Mouse (Mus musculus): Measurements from ENCODE around the gene Clic3. TPM values are rescaled to one million over a fixed set of nuclear protein-coding genes. Genes with fewer than 3 reads are reported as not detected.

Gene Clic3
- total and polyA plus RNA-seq, 3 experiments, result 0.30 to 0.71 TPM; not detected in 1

DNA sequence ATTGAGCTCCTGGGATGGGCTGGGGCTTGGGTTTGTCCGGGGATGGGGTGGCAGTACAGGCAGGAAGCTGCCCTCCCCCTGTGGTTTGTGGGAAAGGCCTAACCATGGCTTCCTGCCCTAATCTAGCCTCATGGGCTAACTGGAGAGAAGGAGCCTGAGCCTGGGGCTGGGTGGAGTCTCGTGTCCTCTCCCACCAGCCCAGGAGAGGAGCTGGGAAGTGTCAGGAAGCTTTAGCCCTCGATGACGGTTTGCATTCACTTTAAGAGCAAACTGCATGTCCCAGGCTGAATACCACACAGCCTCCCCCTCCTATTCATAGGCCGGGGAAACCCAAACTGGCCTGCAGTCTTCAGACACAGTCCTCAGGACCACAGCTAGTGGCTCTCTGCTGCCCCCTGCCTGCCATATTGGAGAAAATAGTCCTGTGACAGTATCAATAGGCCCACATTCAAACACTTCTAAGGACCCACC, 29.9 kb upstream of the Clic3 start:
- in situ Hi-C loops (cut with MboI; ENCODE audit: low pct_ligation_motif_present, low pct_unique_long_range_greater_than_20kb, low sequenced_read_pairs), result loop anchor here (10.0 kb wide), 1 partner anchor 128 kb away; the partner anchor contains the start of gene Edf1
- peak; percentile 97 for DNase-seq (ENCODE audit: extremely low read depth)
- peak overlapping the region; percentile 47 for H3K9ac ChIP-seq (ENCODE audit: insufficient read depth, low read depth)
- peaks cover 37 to 77% of the 10 kb centered on the region in 2 experiments for H3K4me1 ChIP-seq (ENCODE audit: control insufficient read depth in 1 of 2, insufficient read depth in 2 of 2)
- H3K9me3 ChIP-seq (replicated peaks; ENCODE audit: low read length), result peaks cover 3% of the 10 kb centered on the region
- no peak overlapping the region for H3K4me3 ChIP-seq (replicated peaks in 1 of 3; ENCODE audit: low read depth in 2 of 3, low read length in 2 of 3, poor library complexity in 1 of 3)
- H3K4me2 ChIP-seq (ENCODE audit: insufficient read depth, low read depth, poor library complexity, severe bottlenecking), result peak overlapping the region; percentile 22
- H3K27ac ChIP-seq (ENCODE audit: insufficient read depth, low read depth), result peak overlapping the region; percentile 76
- dilution Hi-C loops (cut with MboI; ENCODE audit: extremely low pct_ligation_motif_present, extremely low pct_unique_long_range_greater_than_20kb, low sequenced_read_pairs), result no loop called here
- no peaks in the 10 kb centered on the region for H3K79me2 ChIP-seq (replicated peaks; ENCODE audit: control insufficient read depth, extremely low read depth, insufficient read depth, poor library complexity, severe bottlenecking)
- no peaks in the 10 kb centered on the region for H3K27me3 ChIP-seq (replicated peaks)
- peaks cover 0 to 15% of the 10 kb centered on the region in 2 experiments for H3K36me3 ChIP-seq (replicated peaks in 1 of 2; ENCODE audit: control insufficient read depth in 1 of 2, insufficient read depth in 1 of 2, low read length in 1 of 2)
- TF ChIP-seq USF1 (IDR thresholded peaks at IDR 0.05; ENCODE audit: low read depth, low read length), result no peak
- peak; percentile 86 to 93 for TF ChIP-seq CTCF (conservative IDR thresholded peaks at IDR 0.05 in 1 of 2, IDR thresholded peaks at IDR 0.05 in 1 of 2; ENCODE audit: low read depth in 2 of 2, low read length in 2 of 2)
- 0 out of 2 replicates have a peak, but pooled peaks have one; percentile 41 for TF ChIP-seq MYC (IDR thresholded peaks at IDR 0.05; ENCODE audit: low read depth, low read length)
- TF ChIP-seq ZKSCAN1 (IDR thresholded peaks at IDR 0.05; ENCODE audit: borderline replicate concordance, low read depth, low read length), result no peak
- no peak for TF ChIP-seq JUN (IDR thresholded peaks at IDR 0.05; ENCODE audit: insufficient read depth, low read depth, low read length)
- TF ChIP-seq ELF1 (IDR thresholded peaks at IDR 0.05; ENCODE audit: low read depth, low read length), result peak; percentile 15; the same call in 1 of the 2 replicates
- no peak; the same call in 1 of the 2 replicates for TF ChIP-seq MXI1 (IDR thresholded peaks at IDR 0.05; ENCODE audit: low read depth, low read length)
- TF ChIP-seq SMC3 (IDR thresholded peaks at IDR 0.05; ENCODE audit: low read depth, low read length), result peak; percentile 66
- peak; percentile 25; the same call in 1 of the 2 replicates for TF ChIP-seq ETS1 (conservative IDR thresholded peaks at IDR 0.05; ENCODE audit: low read depth, low read length)
- TF ChIP-seq CHD2 (IDR thresholded peaks at IDR 0.05; ENCODE audit: low read length), result no peak
- peak; percentile 50 for TF ChIP-seq HCFC1 (IDR thresholded peaks at IDR 0.05; ENCODE audit: low read depth, low read length)
- TF ChIP-seq TCF12 (IDR thresholded peaks at IDR 0.05; ENCODE audit: low read depth, low read length), result peak; percentile 62
- no peak for TF ChIP-seq UBTF (IDR thresholded peaks at IDR 0.05; ENCODE audit: low read depth, low read length)
- no peak for TF ChIP-seq JUND (conservative IDR thresholded peaks at IDR 0.05; ENCODE audit: low read depth, low read length)
- no peak for TF ChIP-seq ZC3H11A (IDR thresholded peaks at IDR 0.05; ENCODE audit: low read depth, low read length)
- no peak for TF ChIP-seq E2F4 (IDR thresholded peaks at IDR 0.05; ENCODE audit: insufficient replicate concordance, low read depth, low read length)
- TF ChIP-seq EP300 (IDR thresholded peaks at IDR 0.05; ENCODE audit: low read length), result no peak
- 0 out of 2 replicates have a peak, but pooled peaks have one; percentile 44 for TF ChIP-seq BHLHE40 (IDR thresholded peaks at IDR 0.05; ENCODE audit: low read depth, low read length)
- TF ChIP-seq POLR2A (IDR thresholded peaks at IDR 0.05; ENCODE audit: low read depth, low read length), result peak; percentile 60; the same call in 1 of the 2 replicates
- no peak for TF ChIP-seq POLR2AphosphoS2 (IDR thresholded peaks at IDR 0.05; ENCODE audit: low read depth, low read length)
- TF ChIP-seq MAX (IDR thresholded peaks at IDR 0.05; ENCODE audit: low read length), result peak; percentile 48
- no peak for TF ChIP-seq KAT2A (IDR thresholded peaks at IDR 0.05; ENCODE audit: insufficient replicate concordance, low read length)
- TF ChIP-seq SIN3A (IDR thresholded peaks at IDR 0.05; ENCODE audit: low read length), result 0 out of 2 replicates have a peak, but pooled peaks have one; percentile 28
- no peak for TF ChIP-seq CHD1 (IDR thresholded peaks at IDR 0.05; ENCODE audit: low read depth, low read length)
- no peak for TF ChIP-seq MAFK (IDR thresholded peaks at IDR 0.05; ENCODE audit: insufficient replicate concordance, low read length)
- peak; percentile 68 for TF ChIP-seq IRF4 (IDR thresholded peaks at IDR 0.05; ENCODE audit: low read depth, low read length)
- peak; percentile 77 for TF ChIP-seq MEF2A (IDR thresholded peaks at IDR 0.05; ENCODE audit: borderline replicate concordance, low read depth, low read length)
- peak; percentile 54; the same call in 1 of the 2 replicates for TF ChIP-seq ZMIZ1 (IDR thresholded peaks at IDR 0.05; ENCODE audit: low read depth, low read length)
- TF ChIP-seq GABPA (IDR thresholded peaks at IDR 0.05; ENCODE audit: insufficient replicate concordance, low read depth, low read length), result no peak
- TF ChIP-seq TBP (conservative IDR thresholded peaks at IDR 0.05; ENCODE audit: low read depth, low read length), result 0 out of 2 replicates have a peak, but pooled peaks have one; percentile 51
- TF ChIP-seq RCOR1 (conservative IDR thresholded peaks at IDR 0.05; ENCODE audit: low read depth, low read length), result no peak
- peak; percentile 64 for TF ChIP-seq NELFE (IDR thresholded peaks at IDR 0.05; ENCODE audit: low read depth, low read length)
- no peak for TF ChIP-seq ZNF384 (IDR thresholded peaks at IDR 0.05; ENCODE audit: low read depth, low read length)
- TF ChIP-seq RAD21 (IDR thresholded peaks at IDR 0.05; ENCODE audit: low read depth, low read length), result peak; percentile 75
- TF ChIP-seq MAZ (IDR thresholded peaks at IDR 0.05; ENCODE audit: low read depth, low read length), result peak; percentile 62; the same call in 1 of the 2 replicates
- no peak for TF ChIP-seq NRF1 (IDR thresholded peaks at IDR 0.05; ENCODE audit: low read depth, low read length)
- no peak for TF ChIP-seq PAX5 (IDR thresholded peaks at IDR 0.05; ENCODE audit: low read length)
- 0 out of 2 replicates have a peak, but pooled peaks have one; percentile 8 for TF ChIP-seq USF2 (conservative IDR thresholded peaks at IDR 0.05; ENCODE audit: low read depth, low read length)

All from CH12.LX (cell line).